Mouse (Mus musculus): ENCODE results near the gene Canx. TPM values are rescaled to one million over a fixed set of nuclear protein-coding genes. Genes with fewer than 3 reads are reported as not detected.

Canx gene
- polyA plus RNA-seq (2015; fragmentation: Nextera tagmentation; extraction: Ambion mirVana) = 262 and 285 TPM in 2 replicates

GRCm38 (mm10) chr11:50325496-50326301 lies at the start of gene Canx:
TSS of gene Canx (minus strand) at chr11:50325673.
- no peaks in the 10 kb centered on the region for H3K9me3 ChIP-seq
- WGBS = under 1% methylated on average over 62 of the region's 64 CpGs
- H3K27me3 ChIP-seq (replicated peaks) = no peaks in the 10 kb centered on the region
- H3K27ac ChIP-seq (replicated peaks) = peak within 1 kb of the TSS; percentile 93
- H3K36me3 ChIP-seq = 0 out of 2 replicates have a peak, but pooled peaks cover 5% of the 10 kb centered on the region
- peak within 1 kb of the TSS; percentile 97 for H3K4me3 ChIP-seq
- ATAC-seq (ENCODE audit: extremely low read depth, insufficient number of reproducible peaks, low FRiP score, low TSS enrichment) = peak; percentile 97
- peaks cover 48% of the 10 kb centered on the region for H3K4me1 ChIP-seq
- peak within 1 kb of the TSS; percentile 99 for H3K9ac ChIP-seq
- peak within 1 kb of the TSS; percentile 77 for H3K4me2 ChIP-seq

DNA sequence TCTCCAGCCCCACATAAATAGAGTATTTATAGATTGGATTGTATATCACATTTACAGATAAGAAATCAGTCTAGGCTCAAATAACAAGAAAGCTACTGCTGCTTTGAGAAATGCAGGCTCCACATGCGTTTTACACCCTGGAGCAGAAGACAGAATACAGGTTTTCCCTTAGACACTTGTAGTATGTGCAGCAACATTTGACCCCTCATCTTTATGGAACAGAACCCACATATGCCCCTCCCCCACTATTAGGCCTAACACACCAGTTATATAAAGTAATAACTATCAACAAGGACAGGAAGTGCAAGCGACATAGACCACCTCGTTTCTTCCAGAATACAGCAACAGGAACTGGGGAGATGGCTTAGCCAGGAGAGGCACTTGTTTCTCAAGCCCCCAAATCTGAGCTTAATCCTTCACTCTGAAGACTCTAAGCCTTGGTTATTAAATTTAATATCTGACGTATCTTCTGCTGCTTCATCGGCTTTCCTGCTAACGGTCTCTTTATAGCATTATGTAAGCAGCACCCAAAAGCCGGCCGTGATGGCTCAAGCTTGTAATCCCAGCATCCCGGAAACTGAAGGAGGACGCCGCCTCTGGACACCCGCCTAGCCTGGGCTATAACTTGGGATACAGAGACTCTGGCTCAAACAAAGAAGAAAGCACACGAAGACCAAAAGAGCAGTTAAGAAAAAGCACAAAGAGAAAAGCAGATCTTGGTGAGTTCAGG lies 49.0 kb upstream of the Canx start:
- no peak overlapping the region for H3K9ac ChIP-seq
- peaks cover 9% of the 10 kb centered on the region for H3K36me3 ChIP-seq
- no peaks in the 10 kb centered on the region for H3K9me3 ChIP-seq
- H3K4me1 ChIP-seq = peaks cover 28% of the 10 kb centered on the region
- no peak for ATAC-seq (ENCODE audit: extremely low read depth, insufficient number of reproducible peaks, low FRiP score, low TSS enrichment)
- H3K4me3 ChIP-seq = no peak overlapping the region
- H3K27ac ChIP-seq (replicated peaks) = no peak overlapping the region
- no peak overlapping the region for H3K4me2 ChIP-seq
- no peaks in the 10 kb centered on the region for H3K27me3 ChIP-seq (replicated peaks)
- 86% methylated on average over 13 of the region's 13 CpGs for WGBS

- Histone ChIP-seq H3K4me1 (peaks cover 20% of the 10 kb centered on the region), H3K36me3 (peaks cover under 1% of the 10 kb centered on the region; the same call in 1 of the 2 replicates), H3K9ac (no peak overlapping the region), H3K27me3 (replicated peaks) (no peaks in the 10 kb centered on the region), H3K9me3 (no peaks in the 10 kb centered on the region), H3K27ac (replicated peaks) (no peak overlapping the region), H3K4me3 (no peak overlapping the region), H3K4me2 (no peak overlapping the region)
- ATAC-seq (ENCODE audit: extremely low read depth, insufficient number of reproducible peaks, low FRiP score, low TSS enrichment) = no peak
- 88% methylated on average over 1 of the region's 1 CpGs for WGBS
Measured at GRCm38 (mm10) chr11:50373621-50374020, 48.1 kb upstream of the Canx start.

DNA sequence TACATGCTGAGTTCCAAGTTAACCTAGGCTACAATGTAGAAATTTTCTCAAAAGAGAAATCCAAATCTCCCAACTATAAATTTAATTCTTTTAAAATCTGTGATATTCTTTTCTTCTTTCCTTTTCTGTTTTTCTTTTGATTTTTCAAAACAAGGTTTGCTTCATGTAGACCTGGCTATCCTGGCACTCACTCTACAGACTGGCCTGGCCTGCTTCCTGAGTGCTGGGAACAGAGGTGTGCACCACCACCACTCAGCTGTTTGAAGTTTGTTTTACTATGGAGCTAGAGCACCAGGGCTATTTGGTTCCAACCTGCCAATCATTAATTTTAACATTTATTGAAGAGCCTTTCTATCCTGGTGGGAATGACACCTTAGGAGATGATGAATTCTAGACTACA lies 47.6 kb upstream of the Canx start:
- no peaks in the 10 kb centered on the region for H3K36me3 ChIP-seq
- H3K4me2 ChIP-seq = no peak overlapping the region
- no peaks in the 10 kb centered on the region for H3K27me3 ChIP-seq (replicated peaks)
- no peak overlapping the region for H3K27ac ChIP-seq (replicated peaks)
- no peaks in the 10 kb centered on the region for H3K9me3 ChIP-seq
- ATAC-seq (ENCODE audit: extremely low read depth, insufficient number of reproducible peaks, low FRiP score, low TSS enrichment) = no peak
- peaks cover 20% of the 10 kb centered on the region for H3K4me1 ChIP-seq
- no peak overlapping the region for H3K9ac ChIP-seq
- no peak overlapping the region for H3K4me3 ChIP-seq

DNA sequence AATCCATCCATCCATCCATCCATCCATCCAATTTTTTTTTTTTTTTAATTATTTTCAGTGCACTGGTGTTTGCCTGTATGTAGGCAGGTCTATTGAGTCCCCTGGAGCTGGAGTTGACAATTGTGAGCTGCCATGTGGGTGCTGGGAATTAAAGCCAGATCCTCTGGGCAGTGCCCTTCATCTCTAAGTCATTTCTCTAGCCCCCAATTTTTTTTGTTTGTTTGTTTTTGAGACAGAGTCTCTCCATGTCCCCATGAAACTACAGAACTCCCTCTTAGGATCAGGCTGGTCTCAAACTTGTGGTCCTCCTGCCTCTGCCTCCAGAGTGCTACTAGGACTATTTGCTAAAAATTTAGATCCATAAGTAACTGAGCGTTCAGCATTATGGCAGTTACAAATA lies 46.4 kb upstream of the Canx start:
- WGBS = 93% methylated on average over 1 of the region's 1 CpGs
- peak overlapping the region; percentile 74 for H3K4me2 ChIP-seq
- H3K36me3 ChIP-seq = no peaks in the 10 kb centered on the region
- no peak for ATAC-seq (ENCODE audit: extremely low read depth, insufficient number of reproducible peaks, low FRiP score, low TSS enrichment)
- H3K9ac ChIP-seq = peak overlapping the region; percentile 84
- H3K4me3 ChIP-seq = peak overlapping the region; percentile 54; the same call in 1 of the 2 replicates
- no peak overlapping the region for H3K27ac ChIP-seq (replicated peaks)
- no peaks in the 10 kb centered on the region for H3K9me3 ChIP-seq
- H3K4me1 ChIP-seq = peaks cover 20% of the 10 kb centered on the region
- H3K27me3 ChIP-seq (replicated peaks) = no peaks in the 10 kb centered on the region

GRCm38 (mm10) chr11:50371399-50371841 lies 45.9 kb upstream of the Canx start:
- Histone ChIP-seq H3K9me3 (no peaks in the 10 kb centered on the region), H3K27ac (replicated peaks) (0 out of 2 replicates have a peak overlapping the region, but pooled peaks have one; percentile 13), H3K4me3 (peak overlapping the region; percentile 54), H3K4me1 (peaks cover 17% of the 10 kb centered on the region), H3K9ac (peak overlapping the region; percentile 84), H3K36me3 (no peaks in the 10 kb centered on the region), H3K27me3 (replicated peaks) (peaks cover under 1% of the 10 kb centered on the region; the same call in 1 of the 2 replicates), H3K4me2 (peak overlapping the region; percentile 74)
- 2% methylated on average over 18 of the region's 18 CpGs for WGBS
- no peak for ATAC-seq (ENCODE audit: extremely low read depth, insufficient number of reproducible peaks, low FRiP score, low TSS enrichment)

DNA sequence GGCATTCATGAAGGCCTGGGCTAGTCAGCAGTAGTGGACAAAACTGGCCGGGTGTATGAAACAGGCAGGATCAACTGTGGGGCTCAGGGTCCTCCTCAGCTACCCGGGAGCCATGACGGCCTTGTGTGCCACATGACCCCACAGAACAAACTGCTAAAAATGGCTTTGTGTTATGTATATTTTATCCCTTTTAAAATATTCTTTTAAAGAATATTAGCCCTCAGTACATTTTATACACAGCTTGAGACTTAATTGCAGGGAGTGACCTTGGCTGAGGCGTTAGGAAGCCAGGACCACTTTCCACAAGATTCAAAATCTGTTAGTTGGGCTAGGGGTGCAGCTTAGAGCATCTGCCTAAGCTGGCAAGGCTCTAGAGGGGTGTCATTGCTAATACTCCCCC lies 45.5 kb upstream of the Canx start:
- Histone ChIP-seq H3K9ac (peak overlapping the region; percentile 84), H3K4me2 (peak overlapping the region; percentile 74), H3K4me3 (peak overlapping the region; percentile 54; the same call in 1 of the 2 replicates), H3K36me3 (no peaks in the 10 kb centered on the region), H3K9me3 (no peaks in the 10 kb centered on the region), H3K4me1 (peaks cover 12% of the 10 kb centered on the region), H3K27ac (replicated peaks) (no peak overlapping the region), H3K27me3 (replicated peaks) (peaks cover 5% of the 10 kb centered on the region; the same call in 1 of the 2 replicates)
- WGBS = 52% methylated on average over 4 of the region's 4 CpGs
- no peak for ATAC-seq (ENCODE audit: extremely low read depth, insufficient number of reproducible peaks, low FRiP score, low TSS enrichment)

DNA sequence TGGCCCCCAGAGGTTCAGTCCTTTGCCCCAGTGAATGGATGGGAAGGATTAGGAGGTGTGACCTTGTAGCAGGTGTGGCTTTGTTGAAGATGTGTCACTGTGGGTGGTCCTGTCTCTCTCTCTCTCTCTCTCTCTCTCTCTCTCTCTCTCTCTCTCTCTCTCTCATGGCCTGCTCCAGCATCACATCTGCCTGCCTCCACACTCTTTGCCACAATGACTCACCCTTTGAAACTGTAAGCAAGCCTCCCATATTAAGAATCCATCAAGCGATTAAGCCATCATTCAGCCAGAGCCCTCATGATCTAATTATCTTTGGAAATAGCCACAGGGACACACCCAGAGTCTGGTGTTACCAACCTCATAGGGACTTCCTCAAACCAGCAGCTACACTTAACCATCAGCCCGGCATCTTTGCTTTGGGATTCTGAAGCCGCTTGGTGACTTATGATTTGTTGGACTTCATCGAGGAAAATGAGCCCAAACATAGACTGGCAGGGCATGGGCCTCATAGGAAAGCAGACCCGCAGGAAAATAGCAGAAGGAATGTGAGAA lies 44.0 kb upstream of the Canx start:
- H3K4me1 ChIP-seq = peaks cover 9% of the 10 kb centered on the region
- peaks cover 10% of the 10 kb centered on the region for H3K27me3 ChIP-seq (replicated peaks)
- no peaks in the 10 kb centered on the region for H3K9me3 ChIP-seq
- no peak overlapping the region for H3K4me2 ChIP-seq
- no peaks in the 10 kb centered on the region for H3K36me3 ChIP-seq
- WGBS = 79% methylated on average over 5 of the region's 5 CpGs
- H3K27ac ChIP-seq (replicated peaks) = no peak overlapping the region
- H3K9ac ChIP-seq = no peak overlapping the region
- ATAC-seq (ENCODE audit: extremely low read depth, insufficient number of reproducible peaks, low FRiP score, low TSS enrichment) = no peak
- H3K4me3 ChIP-seq = no peak overlapping the region

DNA sequence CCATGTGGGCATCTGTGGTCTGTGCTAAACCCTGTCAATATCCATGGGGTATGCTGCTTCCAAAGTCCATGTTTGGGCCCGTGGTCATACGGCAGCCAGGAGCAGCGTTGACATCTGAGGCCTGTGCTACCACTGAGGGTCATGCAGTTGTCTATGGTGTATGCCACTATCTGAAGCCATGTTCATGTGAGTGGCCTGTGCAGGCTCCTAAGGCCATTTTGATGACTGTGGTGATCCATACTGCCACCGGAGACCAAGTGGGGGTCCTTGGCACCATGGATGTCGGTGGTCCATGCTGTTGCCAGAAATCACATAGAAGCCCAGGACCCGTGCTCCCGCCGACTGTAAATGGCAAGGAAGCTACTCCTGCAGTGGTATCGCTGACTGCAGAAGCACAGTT lies 42.1 kb upstream of the Canx start:
- Histone ChIP-seq H3K9me3 (no peaks in the 10 kb centered on the region), H3K4me2 (no peak overlapping the region), H3K36me3 (no peaks in the 10 kb centered on the region), H3K27ac (replicated peaks) (no peak overlapping the region), H3K4me3 (no peak overlapping the region), H3K4me1 (peaks cover 9% of the 10 kb centered on the region), H3K9ac (no peak overlapping the region), H3K27me3 (replicated peaks) (peaks cover 10% of the 10 kb centered on the region)
- no peak for ATAC-seq (ENCODE audit: extremely low read depth, insufficient number of reproducible peaks, low FRiP score, low TSS enrichment)
- 81% methylated on average over 9 of the region's 9 CpGs for WGBS

GRCm38 (mm10) chr11:50365322-50365721 lies 39.8 kb upstream of the Canx start:
- H3K9me3 ChIP-seq = no peaks in the 10 kb centered on the region
- H3K9ac ChIP-seq = no peak overlapping the region
- no peak overlapping the region for H3K4me2 ChIP-seq
- H3K27me3 ChIP-seq (replicated peaks) = peaks cover 10% of the 10 kb centered on the region
- ATAC-seq (ENCODE audit: extremely low read depth, insufficient number of reproducible peaks, low FRiP score, low TSS enrichment) = no peak
- no peak overlapping the region for H3K27ac ChIP-seq (replicated peaks)
- H3K36me3 ChIP-seq = no peaks in the 10 kb centered on the region
- no peak overlapping the region for H3K4me3 ChIP-seq
- no peaks in the 10 kb centered on the region for H3K4me1 ChIP-seq

GRCm38 (mm10) chr11:50364548-50364947 lies 39.1 kb upstream of the Canx start:
- H3K9me3 ChIP-seq = no peaks in the 10 kb centered on the region
- H3K36me3 ChIP-seq = no peaks in the 10 kb centered on the region
- H3K4me2 ChIP-seq = no peak overlapping the region
- no peak overlapping the region for H3K4me3 ChIP-seq
- H3K27ac ChIP-seq (replicated peaks) = no peak overlapping the region
- peaks cover 11% of the 10 kb centered on the region for H3K27me3 ChIP-seq (replicated peaks)
- WGBS = 6% methylated on average over 4 of the region's 4 CpGs
- H3K9ac ChIP-seq = no peak overlapping the region
- no peaks in the 10 kb centered on the region for H3K4me1 ChIP-seq
- ATAC-seq (ENCODE audit: extremely low read depth, insufficient number of reproducible peaks, low FRiP score, low TSS enrichment) = no peak

All from heart, embryonic 13.5 days (tissue).